Mouse (Mus musculus): ENCODE results near the gene Hsd17b2. TPM values are rescaled to one million over a fixed set of nuclear protein-coding genes. Genes with fewer than 3 reads are reported as not detected.
"Not testable (repeated sequence)": the region's sequence is repeated elsewhere in the genome, so short reads cannot be mapped to it uniquely, and the experiment has no call there.

Hsd17b2 gene
- total RNA-seq, 2 experiments from 2014 or later, result not detected

GRCm38 (mm10) chr8:117714604-117715003, 12.9 kb downstream of the Hsd17b2 start:
- no peak for DNase-seq

- DNase-seq, result no peak
These were observed 14.2 kb downstream of the Hsd17b2 start for GRCm38 (mm10) chr8:117715896-117716295.

- DNase-seq, result no peak
These were observed 16.6 kb downstream of the Hsd17b2 start for GRCm38 (mm10) chr8:117718152-117718860.

- no peak for DNase-seq
These were observed 24.8 kb downstream of the Hsd17b2 start for GRCm38 (mm10) chr8:117726467-117726866.

GRCm38 (mm10) chr8:117727561-117727960, 25.9 kb downstream of the Hsd17b2 start:
- no peak for DNase-seq

- DNase-seq, result no peak
These were observed 26.5 kb downstream of the Hsd17b2 start for GRCm38 (mm10) chr8:117728234-117728633.

GRCm38 (mm10) chr8:117730980-117731379, 29.3 kb downstream of the Hsd17b2 start:
- DNase-seq, result no peak

GRCm38 (mm10) chr8:117736657-117737175, 35.0 kb downstream of the Hsd17b2 start:
- DNase-seq, result no peak

- DNase-seq, result not testable (repeated sequence)
These were observed 36.5 kb downstream of the Hsd17b2 start for GRCm38 (mm10) chr8:117738206-117738605.

GRCm38 (mm10) chr8:117740387-117740998, 38.8 kb downstream of the Hsd17b2 start:
- no peak for DNase-seq

- DNase-seq, result no peak
These were observed 40.8 kb downstream of the Hsd17b2 start for GRCm38 (mm10) chr8:117742431-117743012.

- no peak for DNase-seq
These were observed 44.9 kb downstream of the Hsd17b2 start for GRCm38 (mm10) chr8:117746651-117747050.

GRCm38 (mm10) chr8:117747428-117747827, 45.7 kb downstream of the Hsd17b2 start:
- no peak for DNase-seq

- DNase-seq, result no peak
These were observed 46.4 kb downstream of the Hsd17b2 start for GRCm38 (mm10) chr8:117747886-117748730.

GRCm38 (mm10) chr8:117749436-117749835, 47.7 kb downstream of the Hsd17b2 start:
- DNase-seq, result no peak

- DNase-seq, result no peak
These were observed 56.2 kb downstream of the Hsd17b2 start for GRCm38 (mm10) chr8:117757900-117758299.

GRCm38 (mm10) chr8:117762776-117763175, 61.1 kb downstream of the Hsd17b2 start:
- DNase-seq, result no peak

- DNase-seq, result no peak
These were observed 62.9 kb downstream of the Hsd17b2 start for GRCm38 (mm10) chr8:117764625-117765024.

- DNase-seq, result no peak
These were observed 64.2 kb downstream of the Hsd17b2 start for GRCm38 (mm10) chr8:117765947-117766346.

- DNase-seq, result no peak
These were observed 67.3 kb downstream of the Hsd17b2 start for GRCm38 (mm10) chr8:117768971-117769370.

- DNase-seq, result no peak
These were observed 69.6 kb downstream of the Hsd17b2 start for GRCm38 (mm10) chr8:117771115-117771836.

- DNase-seq, result no peak
These were observed 70.4 kb downstream of the Hsd17b2 start for GRCm38 (mm10) chr8:117772126-117772525.
